Comparison of ENCODE assay signal across 7 mouse cellular contexts in the genomic region with DNA sequence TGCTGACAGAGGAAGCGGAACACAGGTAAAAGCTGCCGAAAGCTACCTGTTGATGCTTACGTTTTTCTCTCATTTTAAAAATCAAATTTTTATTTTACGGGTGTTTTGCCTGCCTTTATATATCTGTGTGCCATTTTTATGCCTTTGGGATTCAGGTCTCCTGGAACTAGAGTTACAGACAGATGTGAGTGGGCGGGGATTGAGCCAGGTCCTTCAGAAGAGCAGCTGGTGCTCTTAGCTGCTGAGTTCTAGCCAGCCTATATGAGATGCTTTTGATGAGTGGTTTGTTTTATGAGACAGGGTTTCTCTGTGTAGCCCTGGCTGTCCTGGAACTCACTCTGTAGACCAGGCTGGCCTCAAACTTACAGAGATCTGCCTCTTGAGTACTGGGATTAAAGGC.
"Had no signal": no experiment of that assay in that cellular context is flagged by ENCODE, and none has a peak within 500 bp of the region (broad histone marks: within the 10 kb centered on the region; RNA-seq: fewer than 3 reads in every experiment).

No protein-coding gene starts in this region.

- DNase-seq: kidney, adult 2 months; kidney, postnatal 25 days; liver, postnatal 0 days; lung, embryonic 14.5 days; thymus, adult 2 months; thymus, postnatal 14 days; thymus, postnatal 4 days had no signal
